Mouse (Mus musculus) urinary bladder, postnatal 4 days (tissue): Measurements from ENCODE around the gene Zfp772.
"Not testable (repeated sequence)": the region's sequence is repeated elsewhere in the genome, so short reads cannot be mapped to it uniquely, and the experiment has no call there.

Experiments
- DNase-seq, 2 experiments: peaks; one replicate each; pipeline ENCODE4 v3.0.0; 2021 to 2022; ENCODE audit warnings: low spot score in 2 of 2

The Zfp772 gene

DNA sequence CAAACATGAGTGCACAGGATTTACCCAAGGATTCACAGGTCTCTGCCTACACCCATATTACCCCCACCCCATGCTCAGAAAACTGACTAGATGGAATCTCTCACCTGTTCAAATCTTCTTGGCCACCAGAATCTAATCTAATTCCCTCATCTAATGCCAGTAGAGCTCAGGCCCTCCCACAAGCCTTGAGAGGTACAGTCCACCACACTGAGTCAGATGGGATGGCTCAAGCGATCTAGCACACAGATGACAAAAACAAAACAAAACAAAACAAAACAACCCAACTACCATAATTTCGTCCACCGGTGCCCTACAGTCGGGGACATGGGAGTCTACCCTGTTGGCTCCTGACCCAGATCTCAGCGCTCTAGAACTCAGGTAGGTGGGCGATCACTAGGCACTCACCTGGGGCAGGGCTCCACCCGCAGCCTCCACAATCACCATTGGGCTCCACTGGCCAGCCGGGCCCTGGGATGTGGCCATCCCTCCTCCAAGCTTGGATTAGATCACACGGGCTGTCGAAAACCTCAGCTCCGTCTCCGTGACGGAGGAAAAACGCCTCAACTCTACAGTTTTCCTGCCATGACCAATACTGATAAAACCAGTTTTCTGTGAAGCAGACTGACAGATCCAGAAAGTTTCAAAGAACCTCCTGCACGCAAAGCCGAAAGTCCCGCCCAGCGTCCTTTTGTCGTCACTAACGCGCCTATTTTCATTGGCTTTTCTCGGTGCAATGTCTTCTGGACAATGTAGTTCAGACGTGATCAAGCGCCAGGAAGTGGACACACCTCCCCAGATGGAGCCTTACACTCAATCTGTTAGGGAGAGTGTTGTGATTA, at the start of gene Zfp772:
TSS of gene Zfp772 (minus strand) at position 686 of the 839 bp plus-strand sequence.
- DNase-seq: peak in 1 of 2 experiments; percentile 24

DNA sequence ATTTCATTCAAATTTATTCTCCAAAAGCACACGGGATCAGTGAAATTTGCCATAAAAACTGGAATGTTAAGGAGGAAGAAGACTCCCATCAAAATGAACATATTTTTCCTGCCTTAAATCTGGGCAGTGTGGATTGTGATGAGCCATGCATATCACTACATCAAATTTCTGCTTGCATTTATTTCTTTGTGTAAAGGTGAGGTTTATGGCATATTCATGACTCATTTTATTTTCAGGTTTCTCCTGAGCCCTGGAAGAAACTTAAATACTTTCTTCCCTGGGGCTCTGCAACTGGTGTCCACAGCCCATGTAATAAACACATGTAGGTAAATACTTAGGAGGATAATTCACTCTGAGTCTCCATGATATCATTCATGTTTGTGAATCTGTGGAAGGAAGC, 37.4 kb upstream of the Zfp772 start, which contains the start of gene Vmn2r29:
TSS of gene Vmn2r29 (minus strand) at position 101 of the 400 bp plus-strand sequence.
- DNase-seq: not testable (repeated sequence)

DNA sequence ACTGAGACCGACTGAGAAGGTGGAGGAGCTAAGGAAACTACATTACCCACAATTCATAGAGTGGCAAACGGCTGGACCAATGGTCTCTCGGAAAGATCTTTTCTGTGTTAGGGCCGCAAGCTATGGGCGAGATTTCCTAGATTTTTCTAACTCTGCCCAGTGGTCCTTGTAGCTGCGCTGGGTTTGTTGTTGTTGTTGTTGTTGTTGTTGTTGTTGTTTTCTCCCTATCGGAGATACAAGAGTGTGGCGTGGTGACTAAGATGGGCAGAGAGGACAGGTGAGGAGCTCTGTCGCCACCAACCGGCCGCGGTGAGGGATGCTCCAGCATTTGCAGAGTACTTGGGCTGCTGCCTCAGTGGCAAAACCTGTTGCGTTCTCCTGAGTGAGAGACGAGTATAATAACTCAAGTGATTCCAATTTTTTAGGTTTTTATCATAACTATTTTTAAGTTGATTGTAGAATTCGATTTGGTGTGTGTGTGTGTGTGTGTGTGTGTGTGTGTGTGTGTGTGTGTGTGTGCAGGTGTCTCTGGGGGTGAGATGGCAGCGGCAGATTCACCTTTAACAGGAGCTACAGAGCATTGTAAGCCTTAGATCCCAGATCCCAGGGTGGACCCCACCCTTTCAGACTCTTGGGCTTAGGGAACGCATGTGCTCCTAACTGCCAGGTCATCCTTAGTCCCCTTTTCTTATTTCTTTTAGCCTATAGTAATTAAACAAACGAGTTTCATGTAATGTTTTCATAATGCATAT, 21.4 kb downstream of the Zfp772 start:
- peak; percentile 39 to 65 for DNase-seq

DNA sequence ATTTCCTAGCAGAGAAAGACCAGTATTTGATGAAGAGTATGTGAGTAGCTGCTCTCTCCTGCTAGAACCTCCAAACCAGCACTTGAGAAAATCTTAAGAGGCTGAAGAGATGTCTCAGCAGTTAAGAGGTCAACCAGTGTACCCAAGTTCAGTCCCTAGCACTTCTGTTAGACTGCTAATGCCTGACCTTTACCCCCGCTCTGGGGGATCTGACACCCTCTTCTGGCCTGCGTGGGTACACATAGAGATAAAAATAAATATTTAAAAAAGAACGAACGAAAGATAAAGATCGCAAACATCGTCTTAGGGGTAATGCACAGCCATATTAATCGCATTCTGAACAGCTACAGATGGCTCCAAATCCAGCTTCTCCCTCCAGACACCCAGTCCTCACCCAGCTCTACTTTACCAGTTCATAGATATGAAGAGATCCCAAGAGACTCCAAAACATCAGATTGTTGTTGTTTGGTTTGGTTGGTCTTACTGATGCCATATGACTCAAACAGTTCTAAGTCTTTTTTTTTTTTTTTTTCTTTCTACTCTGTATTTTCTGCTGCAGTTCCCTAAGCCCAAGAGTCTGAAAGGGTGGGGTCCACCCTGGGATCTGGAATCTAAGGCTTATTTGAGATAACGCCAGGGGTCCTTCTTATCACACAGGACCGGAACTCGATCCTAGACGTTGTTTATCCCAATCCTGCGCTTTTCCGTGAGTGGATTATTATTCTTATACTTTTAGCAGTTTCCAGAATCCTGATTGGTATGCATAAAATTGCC, 22.2 kb downstream of the Zfp772 start:
- DNase-seq: no peak

DNA sequence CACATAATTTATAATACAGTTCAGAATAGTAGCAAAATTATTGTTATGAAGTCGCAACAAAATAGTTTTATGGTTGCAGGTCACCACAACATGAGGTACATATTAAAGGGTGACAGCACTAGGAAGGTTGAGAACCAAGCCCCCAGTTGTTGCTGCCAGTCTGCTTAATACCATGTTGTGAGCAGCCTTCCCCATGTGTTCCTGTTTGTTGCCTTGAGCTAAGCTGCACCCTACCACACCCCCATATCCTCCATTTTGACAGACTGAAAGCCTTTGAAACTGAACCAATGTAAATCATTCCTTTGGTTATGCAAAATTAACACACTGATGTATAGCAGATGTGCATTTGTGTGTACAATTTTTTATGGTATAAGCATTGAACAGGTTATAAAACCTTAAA, 23.9 kb downstream of the Zfp772 start:
- no peak for DNase-seq

DNA sequence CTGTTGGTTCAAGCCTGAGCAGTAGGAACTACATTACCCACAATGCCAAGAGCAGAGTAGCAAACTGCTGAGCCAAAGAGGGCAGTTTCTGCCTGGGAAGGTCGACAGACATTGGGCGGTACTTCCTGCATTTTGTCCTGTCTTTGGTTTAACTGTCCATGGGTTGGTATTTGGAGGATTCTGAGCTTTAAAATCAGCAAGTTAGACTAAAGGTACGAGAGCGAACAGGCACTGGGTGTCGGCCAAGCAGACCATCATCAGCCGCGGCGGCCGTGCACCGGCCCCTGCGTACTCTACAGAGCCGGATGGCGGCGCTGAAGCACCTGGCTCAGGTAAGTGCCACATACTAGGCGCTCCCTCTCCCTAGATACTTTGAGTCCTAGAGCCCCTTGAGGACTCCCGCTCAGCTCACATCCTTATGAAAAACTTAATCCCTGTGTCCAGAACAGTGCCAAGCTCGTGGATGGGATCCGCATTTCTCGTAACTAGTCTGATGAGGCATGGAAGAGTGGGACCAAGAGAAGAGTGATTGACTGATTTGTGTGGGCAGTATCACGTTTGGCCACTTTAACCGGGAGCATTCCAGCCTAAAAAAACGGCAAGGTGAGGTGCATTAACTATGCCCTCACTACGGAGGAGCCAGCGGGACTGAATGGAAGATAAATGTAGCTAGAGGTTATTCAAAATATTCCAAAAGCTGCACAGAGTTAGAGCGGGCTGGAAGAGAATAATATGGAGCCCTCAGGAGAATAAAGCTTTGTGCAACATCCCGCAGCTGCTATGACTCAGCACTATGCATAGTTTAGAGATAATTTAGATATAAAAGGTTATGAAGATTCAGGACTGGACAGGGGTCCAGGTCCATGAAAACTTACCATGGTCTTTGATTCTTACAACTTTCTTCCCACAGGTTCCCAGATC, 38.3 kb downstream of the Zfp772 start, which contains the start of gene Zfp418:
TSS of gene Zfp418 (plus strand) at position 104 of the 921 bp plus-strand sequence.
- DNase-seq: peak in 1 of 2 experiments; percentile 35
